Mouse (Mus musculus) forebrain, postnatal 0 days (tissue): ENCODE results near the gene Tcte1. TPM values are rescaled to one million over a fixed set of nuclear protein-coding genes. Genes with fewer than 3 reads are reported as not detected.
A peak's percentile ranks its signal among the peaks of the same experiment; 100 is the strongest.

Experiments
- ATAC-seq: fragments of 200-750 bp; cut with Nextera tagmentation; 2 replicates; pipeline ENCODE4 v1.8.0; 2017; ENCODE audit warnings: mild to moderate bottlenecking, moderate library complexity
- DNase-seq: peaks from one replicate; pipeline ENCODE4 v3.0.0-alpha.2; 2015
- H3K27ac ChIP-seq: fragments of 300-500 bp; sonication (generic); 2 replicates; pipeline ENCODE4 v1.5.1; 2014; ENCODE audit warnings: low read depth, mild to moderate bottlenecking, antibody characterized with exemption, low read length, moderate library complexity, mixed read lengths
- H3K27me3 ChIP-seq: fragments of 300-500 bp; sonication (generic); 2 replicates; pipeline ENCODE4 v1.6.1; 2014; ENCODE audit warnings: mild to moderate bottlenecking, low read length, mixed read lengths; ENCODE audit not compliant: insufficient read depth
- H3K36me3 ChIP-seq: fragments of 300-500 bp; sonication (generic); 2 replicates; pipeline ENCODE4 v1.6.1; 2014; ENCODE audit warnings: mild to moderate bottlenecking, moderate library complexity; ENCODE audit not compliant: insufficient read depth
- H3K4me1 ChIP-seq: fragments of 300-500 bp; sonication (generic); 2 replicates; pipeline ENCODE4 v1.6.1; 2014; ENCODE audit warnings: antibody characterized with exemption; ENCODE audit not compliant: insufficient read depth
- H3K4me2 ChIP-seq: fragments of 300-500 bp; sonication (generic); 2 replicates; pipeline ENCODE4 v1.6.1; 2014; ENCODE audit warnings: low read depth, mild to moderate bottlenecking, moderate library complexity
- H3K4me3 ChIP-seq: fragments of 300-500 bp; sonication (generic); 2 replicates; pipeline ENCODE4 v1.5.1; 2014; ENCODE audit warnings: low read depth, low read length, mixed read lengths
- H3K9ac ChIP-seq: fragments of 300-500 bp; sonication (generic); 2 replicates; pipeline ENCODE4 v1.6.1; 2014; ENCODE audit warnings: mild to moderate bottlenecking
- H3K9me3 ChIP-seq: fragments of 300-500 bp; sonication (generic); 2 replicates; pipeline ENCODE4 v1.6.1; 2016; ENCODE audit warnings: low read length
- CTCF ChIP-seq: sonication (generic); IDR thresholded peaks from 2 replicates; pipeline ENCODE4 v1.5.1; 2016; ENCODE audit warnings: antibody characterized with exemption, control low read depth, low read depth
- WGBS: fragments of 180-500 bp; shearing (Covaris S2); extraction: QIAGEN DNeasy Blood & Tissue Kit; methylation state at CpG from one replicate; pipeline ENCODE4 v1.1.7; 2014; 5-methylcytosine and 5-hydroxymethylcytosine counted together
- polyA plus RNA-seq: library from polyadenylated mRNA; unstranded; fragments of >200 nt; fragmentation: Nextera tagmentation; extraction: Ambion mirVana; gene quantifications from 2 replicates; pipeline ENCODE4 v1.2.1, GENCODE M21; 2015
- total RNA-seq: library from RNA; depleted of rRNA; stranded (reverse); fragments of >200 nt; gene quantifications from 2 replicates; pipeline ENCODE4 v1.2.3, GENCODE M21; 2014

The Tcte1 gene
- total and polyA plus RNA-seq, 2 experiments from 2014 or later = 1.4 to 5.7 TPM

DNA sequence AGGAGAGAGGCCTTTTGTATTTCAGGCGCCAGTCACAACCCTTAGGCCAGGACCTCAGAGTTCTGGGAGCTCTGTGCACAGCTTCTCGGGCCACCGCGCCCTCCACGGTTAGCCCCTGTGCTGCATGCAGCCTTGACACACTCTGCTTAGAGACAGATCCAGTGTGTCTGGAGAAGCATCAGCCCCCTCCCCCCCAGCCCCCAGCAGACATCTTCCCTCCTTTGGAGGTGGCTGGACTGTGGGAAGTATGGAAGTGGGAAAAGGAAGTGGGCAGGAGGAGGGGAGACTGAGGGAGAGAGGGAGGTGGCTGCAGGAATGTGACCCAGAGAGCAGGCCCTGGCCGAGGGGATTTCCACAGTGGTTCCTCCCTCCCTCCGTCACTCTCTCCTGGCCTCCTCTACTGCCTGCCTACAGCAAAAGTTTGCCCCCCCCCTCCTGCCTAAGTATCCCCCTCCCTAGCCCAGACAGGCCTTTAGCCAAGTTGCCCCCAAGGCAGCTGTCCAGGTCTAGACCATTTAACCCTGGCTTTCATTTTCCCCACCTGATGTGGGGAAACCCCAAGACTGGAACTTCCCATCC is 34.1 kb downstream of the Tcte1 start:
- Histone ChIP-seq H3K36me3 (no peaks in the 10 kb centered on the region), H3K9ac (no peak overlapping the region), H3K4me3 (no peak overlapping the region), H3K9me3 (no peaks in the 10 kb centered on the region), H3K27me3 (no peaks in the 10 kb centered on the region), H3K4me1 (0 out of 2 replicates have a peak, but pooled peaks cover 6% of the 10 kb centered on the region), H3K4me2 (no peak overlapping the region), H3K27ac (no peak overlapping the region)
- DNase-seq (no peak), ATAC-seq (no peak)
- 69% methylated on average over 7 of the region's 7 CpGs for WGBS
- no peak for TF ChIP-seq CTCF

DNA sequence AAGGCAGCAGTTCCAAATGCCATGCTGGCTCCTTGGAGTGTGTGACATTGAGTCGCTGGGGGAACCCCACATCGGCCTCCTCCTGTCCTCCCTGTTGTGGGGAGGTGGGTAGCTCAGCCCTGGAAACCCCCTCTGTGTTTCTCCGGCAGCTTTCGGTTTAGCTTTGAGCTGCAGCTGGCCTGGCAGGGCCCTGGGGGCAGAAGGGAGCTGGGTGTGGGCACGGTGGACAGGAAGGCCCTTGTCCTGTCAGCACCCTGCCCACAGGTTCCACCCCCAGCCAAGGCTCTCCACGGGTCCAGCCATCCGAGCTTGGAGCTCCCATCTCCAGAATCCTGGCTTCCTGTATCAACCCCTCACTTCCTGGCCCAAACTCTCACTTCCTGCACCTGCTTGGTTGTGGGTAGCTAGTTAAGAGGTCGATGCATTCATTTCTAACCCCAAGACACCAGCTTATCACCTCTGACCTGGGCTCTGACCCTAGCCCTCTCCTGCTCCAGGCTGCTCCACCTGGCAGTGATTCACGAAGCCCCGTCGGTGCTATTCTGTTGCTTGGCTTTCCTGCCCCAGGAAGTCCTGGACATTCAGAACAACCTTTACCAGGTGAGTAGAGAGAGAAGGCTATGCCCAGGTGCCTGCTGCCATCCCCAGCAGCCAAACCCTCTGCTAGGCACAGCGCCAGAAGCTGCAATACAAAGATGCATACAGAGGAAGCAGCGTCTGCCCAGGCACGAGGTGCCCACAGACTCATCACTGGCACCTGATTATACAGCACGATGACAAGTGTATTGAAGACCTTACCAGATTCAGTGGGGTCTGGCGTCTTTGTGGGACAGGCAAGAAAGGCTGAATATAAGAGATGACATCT is 35.0 kb downstream of the Tcte1 start:
- Histone ChIP-seq H3K4me2 (no peak overlapping the region), H3K4me1 (0 out of 2 replicates have a peak, but pooled peaks cover 6% of the 10 kb centered on the region), H3K4me3 (no peak overlapping the region), H3K36me3 (no peaks in the 10 kb centered on the region), H3K9me3 (no peaks in the 10 kb centered on the region), H3K27ac (no peak overlapping the region), H3K27me3 (no peaks in the 10 kb centered on the region), H3K9ac (no peak overlapping the region)
- 71% methylated on average over 16 of the region's 16 CpGs for WGBS
- ATAC-seq = no peak
- no peak for TF ChIP-seq CTCF
- no peak for DNase-seq

DNA sequence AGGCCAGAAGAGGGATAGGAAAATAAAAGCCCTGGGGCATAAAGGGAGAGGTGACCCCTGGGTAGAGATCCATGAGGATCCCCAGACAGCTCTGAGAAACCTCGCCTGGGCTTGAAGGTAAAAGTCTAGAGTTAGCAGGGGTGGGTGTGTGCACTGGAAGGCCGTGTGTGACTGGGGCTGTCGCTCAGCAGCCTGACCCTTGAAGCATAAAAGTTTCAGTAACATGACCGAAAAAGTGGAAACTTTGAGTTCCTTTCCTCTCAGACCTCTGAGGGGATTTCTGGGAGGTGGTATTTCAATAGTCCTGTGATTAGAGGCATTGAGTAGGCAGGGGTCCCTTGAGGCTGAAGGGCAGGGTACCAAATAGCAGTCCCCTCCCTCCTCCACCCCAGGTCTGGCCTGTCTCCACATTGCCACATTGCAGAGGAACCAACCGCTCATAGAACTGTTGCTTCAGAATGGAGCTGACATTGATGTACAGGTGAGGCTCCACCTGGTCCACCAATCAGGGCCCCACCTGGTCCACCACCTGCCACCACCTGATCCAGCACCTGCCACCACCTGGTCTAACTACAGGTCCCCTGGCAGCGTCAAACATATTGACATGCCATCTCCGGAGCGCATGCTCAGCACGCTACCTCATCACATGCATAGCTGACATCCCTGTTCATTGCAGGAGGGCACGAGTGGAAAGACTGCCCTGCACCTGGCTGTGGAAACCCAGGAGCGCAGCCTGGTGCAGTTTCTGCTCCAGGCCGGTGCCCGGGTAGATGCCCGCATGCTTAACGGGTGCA is 36.7 kb downstream of the Tcte1 start:
- Histone ChIP-seq H3K9ac (no peak overlapping the region), H3K4me3 (no peak overlapping the region), H3K4me2 (no peak overlapping the region), H3K9me3 (no peaks in the 10 kb centered on the region), H3K36me3 (no peaks in the 10 kb centered on the region), H3K4me1 (peaks cover 6% of the 10 kb centered on the region; the same call in 1 of the 2 replicates), H3K27ac (no peak overlapping the region), H3K27me3 (no peaks in the 10 kb centered on the region)
- ATAC-seq (no peak), DNase-seq (no peak)
- TF ChIP-seq CTCF = no peak
- WGBS = 87% methylated on average over 15 of the region's 15 CpGs

DNA sequence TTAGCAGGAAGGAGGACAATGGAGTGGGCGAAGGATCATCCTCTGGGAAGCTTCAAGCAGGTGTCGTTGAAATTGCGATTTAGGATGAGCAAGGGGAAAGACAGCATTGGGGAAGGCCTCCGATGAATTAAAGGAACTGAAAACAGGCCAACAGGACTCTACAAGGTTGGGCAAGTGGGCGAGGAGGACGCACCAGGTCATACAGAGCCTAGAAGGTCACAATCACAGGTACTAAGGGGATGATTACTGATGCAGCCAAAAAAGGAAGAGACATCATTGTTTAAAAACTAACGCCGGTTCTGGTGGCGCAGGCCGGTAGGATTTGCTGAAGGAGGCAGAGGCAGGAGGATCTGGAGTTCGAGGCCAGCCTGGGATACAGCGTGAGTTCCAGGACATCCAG is 40.0 kb downstream of the Tcte1 start:
- no peak overlapping the region for H3K4me3 ChIP-seq
- no peak for TF ChIP-seq CTCF
- peak overlapping the region; percentile 98; the same call in 1 of the 2 replicates for H3K4me2 ChIP-seq
- DNase-seq = no peak
- no peaks in the 10 kb centered on the region for H3K27me3 ChIP-seq
- no peaks in the 10 kb centered on the region; the same call in 1 of the 2 replicates for H3K4me1 ChIP-seq
- H3K27ac ChIP-seq = no peak overlapping the region
- H3K36me3 ChIP-seq = peaks cover 30% of the 10 kb centered on the region
- no peak for ATAC-seq
- 80% methylated on average over 12 of the region's 12 CpGs for WGBS
- no peak overlapping the region for H3K9ac ChIP-seq
- no peaks in the 10 kb centered on the region for H3K9me3 ChIP-seq

DNA sequence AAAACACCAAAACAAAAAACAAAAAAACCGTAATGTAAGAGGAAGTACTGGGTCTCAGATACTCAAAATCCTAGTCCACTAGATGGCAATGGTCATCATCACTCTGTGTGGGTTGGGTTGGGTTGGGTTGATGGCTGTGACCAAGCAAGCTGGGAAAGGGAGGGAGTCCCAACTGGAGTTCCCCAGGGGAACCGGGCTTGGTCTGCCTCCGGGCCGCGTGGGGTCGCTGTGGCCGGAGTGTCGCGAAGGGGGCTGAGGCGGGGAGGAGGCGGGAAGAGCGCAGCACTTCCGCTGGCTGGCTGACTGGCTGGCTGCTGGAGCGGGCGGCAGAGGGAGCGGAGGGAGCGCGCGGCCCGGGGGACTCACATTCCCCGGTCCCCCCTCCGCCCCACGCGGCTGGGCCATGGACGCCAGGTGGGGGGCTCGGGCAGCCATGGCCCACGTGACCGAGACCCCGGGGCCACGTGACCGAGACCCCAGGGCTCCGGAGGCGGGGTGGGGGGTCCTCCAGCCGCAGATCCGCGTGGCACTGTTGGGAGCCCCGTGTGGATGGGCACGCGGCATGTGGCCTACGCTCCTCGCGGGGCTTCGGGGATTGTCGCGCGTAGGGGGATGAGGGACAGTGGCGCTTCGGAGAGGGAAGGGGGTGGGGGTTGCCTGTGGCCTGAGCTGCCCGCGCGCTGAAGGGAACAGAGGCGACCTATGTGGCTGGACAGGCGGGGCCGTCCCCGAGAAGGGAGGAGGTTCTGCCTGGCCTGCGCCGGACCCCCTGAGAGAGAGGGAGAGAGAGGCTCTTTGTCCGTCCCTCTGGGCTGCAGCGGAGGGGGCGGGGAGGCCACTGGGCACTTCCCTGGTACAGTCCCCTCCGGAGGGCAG is 40.7 kb downstream of the Tcte1 start, which contains the start of gene Slc35b2:
Gene Slc35b2 (plus strand): TSS at position 220 of the 876 bp plus-strand sequence.
- Histone ChIP-seq H3K9me3 (no peaks in the 10 kb centered on the region), H3K27me3 (no peaks in the 10 kb centered on the region), H3K36me3 (peaks cover 37% of the 10 kb centered on the region), H3K9ac (peak within 1 kb of the TSS; percentile 89), H3K27ac (peak within 1 kb of the TSS; percentile 80), H3K4me2 (peak within 1 kb of the TSS; percentile 98), H3K4me3 (peak within 1 kb of the TSS; percentile 84), H3K4me1 (no peaks in the 10 kb centered on the region; the same call in 1 of the 2 replicates)
- peak; percentile 93 for TF ChIP-seq CTCF
- ATAC-seq (peak; percentile 94), DNase-seq (peak; percentile 94)
- WGBS = 1% methylated on average over 45 of the region's 61 CpGs

DNA sequence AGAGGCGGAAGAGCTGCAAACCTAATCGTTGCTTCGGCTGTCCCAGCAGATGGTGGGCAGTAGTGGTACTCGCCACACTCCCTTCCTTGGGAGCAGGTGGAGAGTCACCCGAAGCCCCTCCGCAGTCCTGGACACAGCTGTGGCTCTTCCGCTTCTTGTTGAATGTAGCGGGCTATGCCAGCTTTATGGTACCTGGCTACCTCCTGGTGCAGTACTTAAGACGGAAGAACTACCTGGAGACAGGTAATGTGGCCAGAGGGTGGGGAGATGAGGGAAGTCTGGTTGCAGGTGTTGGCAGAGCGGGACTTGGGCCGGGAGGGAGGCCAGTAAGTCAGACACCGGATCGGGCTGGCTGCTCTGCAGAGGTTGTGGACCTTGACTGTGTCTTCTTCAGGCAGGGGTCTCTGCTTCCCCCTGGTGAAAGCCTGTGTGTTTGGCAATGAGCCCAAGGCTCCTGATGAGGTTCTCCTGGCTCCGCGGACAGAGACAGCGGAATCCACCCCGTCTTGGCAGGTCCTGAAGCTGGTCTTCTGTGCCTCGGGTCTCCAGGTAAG is 41.4 kb downstream of the Tcte1 start:
- H3K9me3 ChIP-seq = no peaks in the 10 kb centered on the region
- peak overlapping the region; percentile 98 for H3K4me2 ChIP-seq
- no peak for TF ChIP-seq CTCF
- peak overlapping the region; percentile 80 for H3K27ac ChIP-seq
- peak overlapping the region; percentile 89 for H3K9ac ChIP-seq
- H3K27me3 ChIP-seq = no peaks in the 10 kb centered on the region
- H3K4me1 ChIP-seq = no peaks in the 10 kb centered on the region; the same call in 1 of the 2 replicates
- H3K4me3 ChIP-seq = peak overlapping the region; percentile 84
- ATAC-seq (no peak), DNase-seq (no peak)
- H3K36me3 ChIP-seq = peaks cover 44% of the 10 kb centered on the region
- WGBS = 8% methylated on average over 18 of the region's 18 CpGs
